Mouse (Mus musculus): Measurements from ENCODE around the gene Col4a1.

DNA sequence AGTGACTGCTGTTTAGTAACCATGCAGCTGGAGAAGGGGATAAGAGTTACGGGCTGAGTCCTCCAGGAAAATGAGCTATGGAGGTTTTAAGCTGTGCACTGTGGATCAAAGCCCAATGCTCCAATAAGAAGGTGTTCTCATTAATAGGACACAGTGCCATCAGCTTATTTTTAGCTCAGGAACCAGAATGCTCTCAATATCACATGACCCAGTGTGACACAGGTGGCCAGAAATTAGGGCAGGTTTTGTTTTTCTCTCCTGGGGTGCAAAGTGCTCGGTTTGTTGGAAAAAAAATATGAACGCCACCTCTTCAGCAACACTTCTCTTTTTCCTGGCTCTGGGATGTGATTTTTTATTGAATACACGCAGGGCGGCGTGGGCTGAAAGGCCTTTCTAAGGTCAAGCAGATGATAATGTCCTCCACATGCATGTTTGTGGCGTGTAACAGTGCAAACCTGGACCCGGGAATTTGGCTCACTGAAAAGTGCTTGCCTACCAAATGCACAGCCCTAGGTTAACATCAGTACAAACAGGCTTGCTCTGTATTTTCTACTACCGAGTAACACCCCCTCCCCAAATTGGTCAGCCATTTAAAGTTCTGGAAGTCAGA, 163.3 kb downstream of the Col4a1 start:
- no peak for TF ChIP-seq CTCF (IDR thresholded peaks at IDR 0.05; ENCODE audit: extremely low read depth, insufficient read length, insufficient replicate concordance, low read depth, low read length)
- TF ChIP-seq POLR2A (IDR thresholded peaks at IDR 0.05; ENCODE audit: low read depth, low read length), result no peak

Data from small intestine, adult 2 months (tissue).